Mouse (Mus musculus) lung, postnatal 10 days (tissue): ENCODE results near the gene Itm2c.

Experiments used
- DNase-seq: peaks from one replicate; pipeline ENCODE4 v3.0.0; 2021

The Itm2c gene

GRCm38 (mm10) chr1:85900521-85901333 is 6.6 kb downstream of the Itm2c start:
- no peak for DNase-seq

GRCm38 (mm10) chr1:85901516-85902107 is 7.5 kb downstream of the Itm2c start:
- DNase-seq: no peak

GRCm38 (mm10) chr1:85902108-85902561 is 8.1 kb downstream of the Itm2c start:
- DNase-seq: peak; percentile 61

- no peak for DNase-seq
These were observed 12.8 kb downstream of the Itm2c start for GRCm38 (mm10) chr1:85906892-85907291.

- DNase-seq: peak; percentile 60
These were observed 14.9 kb downstream of the Itm2c start for GRCm38 (mm10) chr1:85908754-85909590.

GRCm38 (mm10) chr1:85913078-85913755 is 19.1 kb downstream of the Itm2c start:
- no peak for DNase-seq

GRCm38 (mm10) chr1:85915890-85916289 is 21.8 kb downstream of the Itm2c start:
- DNase-seq: no peak

- DNase-seq: no peak
These were observed 22.9 kb downstream of the Itm2c start for GRCm38 (mm10) chr1:85916830-85917450.

GRCm38 (mm10) chr1:85919621-85920020 is 25.5 kb downstream of the Itm2c start:
- DNase-seq: no peak

- no peak for DNase-seq
These were observed 27.6 kb downstream of the Itm2c start for GRCm38 (mm10) chr1:85921725-85922124.

GRCm38 (mm10) chr1:85922127-85922864 is 28.2 kb downstream of the Itm2c start:
- DNase-seq: no peak

- no peak for DNase-seq
These were observed 28.8 kb downstream of the Itm2c start for GRCm38 (mm10) chr1:85922865-85923211.

GRCm38 (mm10) chr1:85925183-85925582 is 31.1 kb downstream of the Itm2c start:
- DNase-seq: no peak

- DNase-seq: peak; percentile 28
These were observed 34.1 kb downstream of the Itm2c start, which contains the start of gene 4933407L21Rik for GRCm38 (mm10) chr1:85928057-85928687. Gene 4933407L21Rik, plus strand, starts transcription at chr1:85928483.

- DNase-seq: no peak
These were observed 34.6 kb downstream of the Itm2c start for GRCm38 (mm10) chr1:85928688-85929065.

GRCm38 (mm10) chr1:85929406-85929805 is 35.3 kb downstream of the Itm2c start:
- no peak for DNase-seq

- no peak for DNase-seq
These were observed 37.1 kb downstream of the Itm2c start for GRCm38 (mm10) chr1:85931170-85931569.

- DNase-seq: no peak
These were observed 39.1 kb downstream of the Itm2c start for GRCm38 (mm10) chr1:85933226-85933625.

- DNase-seq: peak; percentile 13
These were observed 39.8 kb downstream of the Itm2c start for GRCm38 (mm10) chr1:85933631-85934465.

GRCm38 (mm10) chr1:85934560-85934959 is 40.5 kb downstream of the Itm2c start:
- no peak for DNase-seq
